Mouse (Mus musculus): ENCODE results near the gene Flvcr2. TPM values are rescaled to one million over a fixed set of nuclear protein-coding genes. Genes with fewer than 3 reads are reported as not detected.

The Flvcr2 gene
- polyA plus RNA-seq, 1 experiment from 2014 or later = 3.8 TPM

GRCm38 (mm10) chr12:85764686-85765085 is 18.3 kb downstream of the Flvcr2 start:
- WGBS (ENCODE audit: insufficient replicate concordance) = 32% methylated on average over 1 of the region's 1 CpGs
- no peak overlapping the region for H3K9ac ChIP-seq
- no peaks in the 10 kb centered on the region for H3K9me3 ChIP-seq (replicated peaks)
- ATAC-seq (ENCODE audit: low read depth) (no peak), DNase-seq (no peak)
- H3K27ac ChIP-seq = no peak overlapping the region
- H3K4me2 ChIP-seq = no peak overlapping the region
- no peak overlapping the region for H3K4me3 ChIP-seq (replicated peaks)
- no peaks in the 10 kb centered on the region for H3K36me3 ChIP-seq
- H3K27me3 ChIP-seq = 0 out of 2 replicates have a peak, but pooled peaks cover 6% of the 10 kb centered on the region
- H3K4me1 ChIP-seq (replicated peaks) = 0 out of 2 replicates have a peak, but pooled peaks cover 2% of the 10 kb centered on the region

DNA sequence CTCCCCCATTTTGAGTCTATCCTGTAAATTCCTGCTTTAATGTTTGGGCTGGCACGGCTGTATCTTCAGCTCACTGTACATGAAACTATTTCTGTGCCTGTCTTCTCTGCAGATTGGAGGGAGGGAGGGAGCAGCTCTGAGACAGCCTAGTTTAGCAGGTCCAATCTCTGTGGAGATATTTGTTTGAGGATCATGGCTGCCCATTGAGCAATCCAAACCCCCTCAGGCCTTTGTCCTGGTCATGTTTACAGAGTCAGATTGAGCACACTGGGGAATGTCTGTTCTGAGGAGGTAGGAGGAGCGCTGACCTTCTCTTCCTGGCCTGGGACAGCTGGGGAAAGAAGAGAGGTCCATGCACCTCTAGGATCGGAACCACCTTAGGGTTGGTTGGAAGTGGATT is 19.9 kb downstream of the Flvcr2 start:
- WGBS (ENCODE audit: insufficient replicate concordance) = 54% methylated on average over 3 of the region's 3 CpGs
- no peak for DNase-seq
- ATAC-seq (ENCODE audit: low read depth) = peak; percentile 78
- Histone ChIP-seq H3K36me3 (no peaks in the 10 kb centered on the region), H3K4me1 (replicated peaks) (0 out of 2 replicates have a peak, but pooled peaks cover 2% of the 10 kb centered on the region), H3K4me2 (0 out of 2 replicates have a peak overlapping the region, but pooled peaks have one; percentile 13), H3K9ac (no peak overlapping the region), H3K4me3 (replicated peaks) (no peak overlapping the region), H3K27me3 (0 out of 2 replicates have a peak, but pooled peaks cover 6% of the 10 kb centered on the region), H3K9me3 (replicated peaks) (no peaks in the 10 kb centered on the region), H3K27ac (peak overlapping the region; percentile 43; the same call in 1 of the 2 replicates)

- H3K36me3 ChIP-seq = no peaks in the 10 kb centered on the region
- no peak overlapping the region for H3K9ac ChIP-seq
- H3K4me3 ChIP-seq (replicated peaks) = no peak overlapping the region
- no peak for ATAC-seq (ENCODE audit: low read depth)
- H3K27me3 ChIP-seq = 0 out of 2 replicates have a peak, but pooled peaks cover 6% of the 10 kb centered on the region
- 0 out of 2 replicates have a peak, but pooled peaks cover 2% of the 10 kb centered on the region for H3K4me1 ChIP-seq (replicated peaks)
- DNase-seq = no peak
- no peak overlapping the region for H3K4me2 ChIP-seq
- 37% methylated on average over 4 of the region's 4 CpGs for WGBS (ENCODE audit: insufficient replicate concordance)
- no peak overlapping the region for H3K27ac ChIP-seq
- H3K9me3 ChIP-seq (replicated peaks) = no peaks in the 10 kb centered on the region
Measured at GRCm38 (mm10) chr12:85767750-85768149, 21.4 kb downstream of the Flvcr2 start.

- DNase-seq (no peak), ATAC-seq (ENCODE audit: low read depth) (no peak)
- Histone ChIP-seq H3K27me3 (0 out of 2 replicates have a peak, but pooled peaks cover 6% of the 10 kb centered on the region), H3K4me3 (replicated peaks) (no peak overlapping the region), H3K9ac (no peak overlapping the region), H3K36me3 (no peaks in the 10 kb centered on the region), H3K4me2 (no peak overlapping the region), H3K27ac (no peak overlapping the region), H3K4me1 (replicated peaks) (no peaks in the 10 kb centered on the region), H3K9me3 (replicated peaks) (no peaks in the 10 kb centered on the region)
- 32% methylated on average over 3 of the region's 3 CpGs for WGBS (ENCODE audit: insufficient replicate concordance)
Measured at GRCm38 (mm10) chr12:85771356-85771755, 25.0 kb downstream of the Flvcr2 start.

DNA sequence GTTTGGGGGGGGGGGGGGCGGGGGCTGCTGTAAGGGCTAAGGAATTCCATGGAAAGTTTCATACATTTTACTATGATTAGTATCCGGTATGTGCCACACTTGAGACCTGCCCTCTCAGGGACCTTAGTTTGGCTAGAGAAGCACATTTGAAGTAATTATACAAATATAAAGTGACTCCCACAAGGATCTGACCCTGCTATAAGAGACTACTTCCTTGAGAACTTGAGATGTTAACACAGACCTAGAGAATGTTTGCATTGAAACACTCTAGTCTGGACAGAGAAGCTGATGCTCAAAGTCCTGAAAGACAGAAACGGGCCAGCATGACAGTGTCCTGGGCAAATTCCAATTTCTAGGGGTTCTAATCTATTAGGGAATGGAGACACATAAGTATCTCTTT is 32.6 kb downstream of the Flvcr2 start:
- ATAC-seq (ENCODE audit: low read depth) = no peak
- H3K27me3 ChIP-seq = no peaks in the 10 kb centered on the region
- H3K4me3 ChIP-seq (replicated peaks) = no peak overlapping the region
- H3K9me3 ChIP-seq (replicated peaks) = no peaks in the 10 kb centered on the region
- no peak overlapping the region for H3K4me2 ChIP-seq
- H3K36me3 ChIP-seq = no peaks in the 10 kb centered on the region
- DNase-seq = no peak
- H3K27ac ChIP-seq = no peak overlapping the region
- 64% methylated on average over 3 of the region's 3 CpGs for WGBS (ENCODE audit: insufficient replicate concordance)
- H3K4me1 ChIP-seq (replicated peaks) = no peaks in the 10 kb centered on the region
- no peak overlapping the region for H3K9ac ChIP-seq

DNA sequence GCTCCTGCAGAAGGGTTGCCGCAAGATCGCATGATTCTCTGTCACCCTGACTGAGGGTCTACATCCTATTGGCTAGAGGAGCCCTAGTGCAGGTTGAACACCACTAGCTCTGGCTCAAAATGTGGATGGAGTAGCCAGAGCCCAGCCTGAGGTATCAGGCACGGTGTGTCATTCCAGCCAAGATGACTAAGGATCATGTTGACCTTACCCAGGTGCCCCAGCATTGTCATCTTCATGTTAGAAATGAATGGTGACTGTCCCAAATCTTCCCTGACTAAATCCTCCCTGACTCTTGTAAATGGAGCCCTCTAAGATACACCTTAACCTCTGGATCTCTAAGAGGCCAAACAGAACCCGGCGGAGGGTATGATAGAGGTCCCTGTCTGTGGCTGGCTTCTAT is 33.4 kb downstream of the Flvcr2 start:
- ATAC-seq (ENCODE audit: low read depth) = no peak
- no peaks in the 10 kb centered on the region for H3K27me3 ChIP-seq

GRCm38 (mm10) chr12:85781606-85782005 is 35.3 kb downstream of the Flvcr2 start:
- H3K9me3 ChIP-seq (replicated peaks) = no peaks in the 10 kb centered on the region
- H3K9ac ChIP-seq = no peak overlapping the region
- DNase-seq (no peak), ATAC-seq (ENCODE audit: low read depth) (no peak)
- no peaks in the 10 kb centered on the region for H3K4me1 ChIP-seq (replicated peaks)
- no peak overlapping the region for H3K4me2 ChIP-seq
- H3K27ac ChIP-seq = no peak overlapping the region
- no peaks in the 10 kb centered on the region for H3K27me3 ChIP-seq
- H3K4me3 ChIP-seq (replicated peaks) = no peak overlapping the region
- 55% methylated on average over 3 of the region's 3 CpGs for WGBS (ENCODE audit: insufficient replicate concordance)
- H3K36me3 ChIP-seq = no peaks in the 10 kb centered on the region

More for the DNA sequence above, 33.4 kb downstream of the Flvcr2 start:
- Histone ChIP-seq H3K4me1 (replicated peaks) (no peaks in the 10 kb centered on the region), H3K9me3 (replicated peaks) (no peaks in the 10 kb centered on the region), H3K36me3 (no peaks in the 10 kb centered on the region), H3K4me3 (replicated peaks) (no peak overlapping the region), H3K4me2 (no peak overlapping the region), H3K27ac (no peak overlapping the region), H3K9ac (no peak overlapping the region)
- 83% methylated on average over 5 of the region's 5 CpGs for WGBS (ENCODE audit: insufficient replicate concordance)
- no peak for DNase-seq

GRCm38 (mm10) chr12:85784916-85785815 is 38.8 kb downstream of the Flvcr2 start:
- Histone ChIP-seq H3K4me1 (replicated peaks) (no peaks in the 10 kb centered on the region), H3K4me3 (replicated peaks) (no peak overlapping the region), H3K4me2 (no peak overlapping the region), H3K9ac (no peak overlapping the region), H3K27ac (peak overlapping the region; percentile 60), H3K27me3 (no peaks in the 10 kb centered on the region), H3K36me3 (no peaks in the 10 kb centered on the region), H3K9me3 (replicated peaks) (no peaks in the 10 kb centered on the region)
- DNase-seq = no peak
- WGBS (ENCODE audit: insufficient replicate concordance) = 54% methylated on average over 19 of the region's 19 CpGs
- ATAC-seq (ENCODE audit: low read depth) = peak; percentile 23; the same call in 1 of the 2 replicates

GRCm38 (mm10) chr12:85792158-85792557 is 45.8 kb downstream of the Flvcr2 start:
- Histone ChIP-seq H3K9me3 (replicated peaks) (no peaks in the 10 kb centered on the region), H3K4me1 (replicated peaks) (no peaks in the 10 kb centered on the region), H3K36me3 (no peaks in the 10 kb centered on the region), H3K9ac (no peak overlapping the region), H3K27ac (no peak overlapping the region), H3K4me3 (replicated peaks) (no peak overlapping the region), H3K4me2 (no peak overlapping the region), H3K27me3 (no peaks in the 10 kb centered on the region)
- ATAC-seq (ENCODE audit: low read depth) = no peak
- no peak for DNase-seq
- WGBS (ENCODE audit: insufficient replicate concordance) = 58% methylated on average over 4 of the region's 4 CpGs

- Histone ChIP-seq H3K4me1 (replicated peaks) (no peaks in the 10 kb centered on the region), H3K4me3 (replicated peaks) (no peak overlapping the region), H3K36me3 (no peaks in the 10 kb centered on the region), H3K27ac (no peak overlapping the region), H3K9ac (no peak overlapping the region), H3K4me2 (no peak overlapping the region), H3K27me3 (no peaks in the 10 kb centered on the region), H3K9me3 (replicated peaks) (no peaks in the 10 kb centered on the region)
- 55% methylated on average over 6 of the region's 6 CpGs for WGBS (ENCODE audit: insufficient replicate concordance)
- ATAC-seq (ENCODE audit: low read depth) (no peak), DNase-seq (no peak)
Measured at GRCm38 (mm10) chr12:85792821-85793346, 46.5 kb downstream of the Flvcr2 start.

DNA sequence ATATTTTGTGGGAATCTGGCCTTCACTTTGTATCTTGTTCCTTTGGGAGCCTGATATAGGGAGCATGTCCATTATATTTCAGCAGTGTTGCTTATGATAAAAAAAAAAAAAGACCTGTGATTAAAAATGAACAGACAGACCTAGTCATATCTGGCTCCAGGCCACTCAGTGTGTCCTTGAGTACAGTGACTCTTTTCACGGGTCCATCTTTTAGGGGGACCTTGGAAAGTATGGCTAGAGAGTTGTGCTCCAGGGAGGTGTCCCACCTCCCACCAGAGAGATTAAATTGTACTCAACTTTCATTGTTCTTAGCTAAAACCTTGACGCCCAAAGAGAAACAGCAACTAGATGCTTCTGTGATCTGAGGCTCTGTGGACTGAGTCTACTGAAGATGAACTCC is 47.8 kb downstream of the Flvcr2 start:
- H3K36me3 ChIP-seq = no peaks in the 10 kb centered on the region
- H3K27me3 ChIP-seq = no peaks in the 10 kb centered on the region
- no peak for DNase-seq
- no peaks in the 10 kb centered on the region for H3K9me3 ChIP-seq (replicated peaks)
- H3K4me3 ChIP-seq (replicated peaks) = no peak overlapping the region
- WGBS (ENCODE audit: insufficient replicate concordance) = 51% methylated on average over 2 of the region's 2 CpGs
- no peak overlapping the region for H3K4me2 ChIP-seq
- no peak overlapping the region for H3K9ac ChIP-seq
- no peak for ATAC-seq (ENCODE audit: low read depth)
- no peaks in the 10 kb centered on the region for H3K4me1 ChIP-seq (replicated peaks)
- no peak overlapping the region for H3K27ac ChIP-seq
